Mouse (Mus musculus) MEL (cell line): ENCODE data around the gene Sptbn1. TPM values are rescaled to one million over a fixed set of nuclear protein-coding genes. Genes with fewer than 3 reads are reported as not detected.

Experiments used
- DNase-seq: peaks from one replicate; pipeline ENCODE4 v3.0.0; 2011; ENCODE audit warnings: low read depth, low spot score
- H3K27ac ChIP-seq: 2 replicates; pipeline ENCODE4 v1.5.1; 2012; ENCODE audit warnings: low read depth, mild to moderate bottlenecking, control low read depth, low read length, moderate library complexity; ENCODE audit not compliant: control insufficient read depth
- H3K27me3 ChIP-seq, 2 experiments: fragments of 150-350 bp in 1 of 2; sonication (generic) in 1 of 2; 2 replicates each; pipeline ENCODE4 v1.6.1; 2012; ENCODE audit warnings: low read length in 2 of 2, mild to moderate bottlenecking in 2 of 2, improper control_type of control experiment in 1 of 2, moderate library complexity in 1 of 2; ENCODE audit not compliant: insufficient read depth in 2 of 2, control insufficient read depth in 1 of 2
- H3K36me3 ChIP-seq, 2 experiments: 2 replicates each; pipeline ENCODE4 v1.6.1; 2012 to 2014; ENCODE audit warnings: low read length in 2 of 2, improper control_type of control experiment in 1 of 2, inconsistent platforms in 1 of 2, mild to moderate bottlenecking in 1 of 2; ENCODE audit not compliant: insufficient read depth in 2 of 2, control insufficient read depth in 1 of 2
- H3K4me1 ChIP-seq, 2 experiments: fragments of 150-350 bp in 1 of 2; sonication (generic) in 1 of 2; 2 replicates each; pipeline ENCODE4 v1.6.1; 2012; ENCODE audit warnings: low read length in 2 of 2, improper control_type of control experiment in 1 of 2, mild to moderate bottlenecking in 1 of 2; ENCODE audit not compliant: insufficient read depth in 2 of 2, control insufficient read depth in 1 of 2
- H3K4me3 ChIP-seq, 2 experiments: fragments of 150-350 bp in 1 of 2; sonication (generic) in 1 of 2; 2 replicates each; pipeline ENCODE4 v1.5.1; 2012; ENCODE audit warnings: low read depth in 2 of 2, low read length in 2 of 2, mild to moderate bottlenecking in 2 of 2, moderate library complexity in 2 of 2, control low read depth in 1 of 2, improper control_type of control experiment in 1 of 2; ENCODE audit not compliant: control insufficient read depth in 1 of 2, insufficient read depth in 1 of 2
- H3K79me2 ChIP-seq: 2 replicates; pipeline ENCODE4 v1.6.1; 2012; ENCODE audit warnings: mild to moderate bottlenecking, low read length, moderate library complexity; ENCODE audit not compliant: control insufficient read depth, poor library complexity, insufficient read depth
- H3K9ac ChIP-seq: 2 replicates; pipeline ENCODE4 v1.6.1; 2012; ENCODE audit warnings: low read depth, mild to moderate bottlenecking, control low read depth, low read length, moderate library complexity; ENCODE audit not compliant: control insufficient read depth, poor library complexity, severe bottlenecking
- H3K9me3 ChIP-seq: fragments of 150-350 bp; sonication (generic); replicated peaks from 2 replicates; pipeline ENCODE4 v1.6.1; 2012; ENCODE audit warnings: mild to moderate bottlenecking, low read length, improper control_type of control experiment, moderate library complexity; ENCODE audit not compliant: insufficient read depth
- CHD1 ChIP-seq: IDR thresholded peaks from 2 replicates; pipeline ENCODE4 v1.6.1; 2012; ENCODE audit warnings: low read depth, mild to moderate bottlenecking, inconsistent platforms, low read length, improper control_type of control experiment
- CTCF ChIP-seq, 3 experiments: IDR thresholded peaks in 2 of 3; conservative IDR thresholded peaks in 1 of 3; 2 replicates each; pipeline ENCODE4 v1.5.1; 2011 to 2012; ENCODE audit warnings: low read length in 3 of 3, low read depth in 2 of 3, mild to moderate bottlenecking in 2 of 3, improper control_type of control experiment in 1 of 3, inconsistent platforms in 1 of 3, mixed read lengths in 1 of 3, moderate library complexity in 1 of 3; ENCODE audit not compliant: control insufficient read depth in 1 of 3, insufficient read depth in 1 of 3, poor library complexity in 1 of 3, severe bottlenecking in 1 of 3
- E2F4 ChIP-seq: IDR thresholded peaks from 2 replicates; pipeline ENCODE4 v1.6.1; 2011; ENCODE audit warnings: low read depth, low read length, improper control_type of control experiment, borderline replicate concordance
- EP300 ChIP-seq, 2 experiments: IDR thresholded peaks; 2 replicates each; pipeline ENCODE4 v1.6.1; 2011; ENCODE audit warnings: improper control_type of control experiment in 2 of 2, low read length in 2 of 2, low read depth in 1 of 2, mild to moderate bottlenecking in 1 of 2
- MAX ChIP-seq: IDR thresholded peaks from 2 replicates; pipeline ENCODE4 v1.6.1; 2011; ENCODE audit warnings: low read length, improper control_type of control experiment
- MXI1 ChIP-seq: IDR thresholded peaks from 2 replicates; pipeline ENCODE4 v1.6.1; 2011; ENCODE audit warnings: mild to moderate bottlenecking, low read depth, low read length, improper control_type of control experiment
- RAD21 ChIP-seq: IDR thresholded peaks from 2 replicates; pipeline ENCODE4 v1.6.1; 2011; ENCODE audit warnings: mild to moderate bottlenecking, low read depth, low read length, improper control_type of control experiment
- SMC3 ChIP-seq: IDR thresholded peaks from 2 replicates; pipeline ENCODE4 v1.6.1; 2011; ENCODE audit warnings: low read depth, low read length, improper control_type of control experiment
- TCF12 ChIP-seq: IDR thresholded peaks from 2 replicates; pipeline ENCODE4 v1.6.1; 2014; ENCODE audit warnings: low read depth, mild to moderate bottlenecking, inconsistent platforms, low read length, improper control_type of control experiment, moderate library complexity
- USF1 ChIP-seq: IDR thresholded peaks from 2 replicates; pipeline ENCODE4 v1.6.1; 2014; ENCODE audit warnings: low read depth, mild to moderate bottlenecking, inconsistent platforms, low read length, improper control_type of control experiment, moderate library complexity
- ZC3H11A ChIP-seq: IDR thresholded peaks from 2 replicates; pipeline ENCODE4 v1.6.1; 2012; ENCODE audit warnings: low read depth, mild to moderate bottlenecking, inconsistent platforms, low read length, improper control_type of control experiment
- polyA plus RNA-seq, 2 experiments: library from polyadenylated mRNA; stranded (reverse) in 1 of 2; unstranded in 1 of 2; fragments of >175 nt in 1 of 2; fragments of >200 nt in 1 of 2; gene quantifications; 2 replicates each; pipeline versions ENCODE4 v1.2.1 to v1.2.4; 2012; ENCODE audit warnings: low replicate concordance in 2 of 2, low read depth in 1 of 2; ENCODE audit not compliant: insufficient read length in 2 of 2, insufficient read depth in 1 of 2, missing spikeins in 1 of 2
- total RNA-seq: library from RNA; depleted of rRNA; stranded (reverse); fragments of 300-350 nt; gene quantifications from 2 replicates; pipeline ENCODE4 v1.2.3, GENCODE M21; 2012

Sptbn1 gene
- total and polyA plus RNA-seq, 3 experiments, result 14.6 to 20.2 TPM; not detected in 1

DNA sequence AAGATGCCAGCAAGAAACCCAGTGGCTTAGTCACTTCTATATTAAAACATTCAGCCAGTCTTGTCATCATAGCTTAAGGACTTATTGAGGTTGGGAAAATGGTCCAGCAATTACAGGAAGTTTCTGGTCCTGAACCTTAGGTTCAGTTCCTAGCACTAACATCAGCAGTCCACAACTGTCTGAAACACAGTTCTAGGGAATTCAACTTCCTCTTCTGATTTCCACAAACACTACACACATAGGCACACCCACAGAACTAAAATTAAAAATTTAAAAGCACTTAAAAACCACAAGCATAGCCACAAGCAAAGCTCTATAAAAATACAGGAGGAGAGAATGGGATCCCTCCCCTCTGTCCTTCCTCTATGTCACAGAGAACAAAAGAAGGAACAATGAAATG is 43.4 kb downstream of the Sptbn1 start:
- Histone ChIP-seq H3K4me1 (no peaks in the 10 kb centered on the region), H3K4me3 (no peak overlapping the region)
- no peak for TF ChIP-seq TCF12
- TF ChIP-seq EP300 (IDR thresholded peaks at IDR 0.05; ENCODE audit: low read depth in 1 of 2, low read length in 2 of 2), result 0 out of 4 replicates have a peak, but pooled peaks of 1 of the 2 experiments have one; percentile 6
- TF ChIP-seq SMC3, result 0 out of 2 replicates have a peak, but pooled peaks have one; percentile 13
- TF ChIP-seq, all 39 proteins: peak for 2
- H3K9ac ChIP-seq, result no peak overlapping the region
- H3K9me3 ChIP-seq, result no peaks in the 10 kb centered on the region
- H3K27me3 ChIP-seq, result no peaks in the 10 kb centered on the region
- no peak overlapping the region for H3K27ac ChIP-seq
- H3K36me3 ChIP-seq, result peaks cover 0 to 2% of the 10 kb centered on the region in 2 experiments; a peak in 1 of 4 replicates
- peak; percentile 37 for DNase-seq
- no peaks in the 10 kb centered on the region for H3K79me2 ChIP-seq

DNA sequence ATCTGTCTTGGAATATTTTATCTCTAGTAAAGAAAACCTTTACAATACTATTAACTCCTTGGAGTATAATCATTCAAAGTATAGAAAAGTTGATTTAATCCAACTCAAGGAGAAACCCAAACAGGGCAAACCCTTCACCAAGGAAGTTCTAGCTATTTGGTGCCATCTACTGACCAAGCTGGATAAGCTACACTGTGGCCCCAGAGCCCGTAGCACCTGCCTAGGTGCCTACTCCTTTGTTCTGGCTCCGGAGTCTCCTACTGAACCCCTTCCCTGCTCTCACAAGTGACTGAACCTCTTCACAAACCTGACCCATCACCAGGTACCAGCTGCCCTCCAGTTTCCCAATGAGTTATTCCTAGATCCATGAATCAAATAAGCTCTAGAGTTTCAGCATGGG is 45.3 kb downstream of the Sptbn1 start:
- peak; percentile 66 for DNase-seq
- peak; percentile 94 for TF ChIP-seq RAD21
- TF ChIP-seq ZC3H11A, result peak; percentile 93
- TF ChIP-seq CHD1, result no peak
- peak; percentile 49 to 89 (median 72) for TF ChIP-seq CTCF (IDR thresholded peaks at IDR 0.05 in 2 of 3, conservative IDR thresholded peaks at IDR 0.05 in 1 of 3; ENCODE audit: control insufficient read depth in 1 of 3, insufficient read depth in 1 of 3, low read depth in 2 of 3, low read length in 3 of 3, poor library complexity in 1 of 3, severe bottlenecking in 1 of 3)
- TF ChIP-seq TCF12, result no peak
- TF ChIP-seq MXI1, result no peak
- peak; percentile 91 for TF ChIP-seq SMC3
- H3K79me2 ChIP-seq, result no peaks in the 10 kb centered on the region
- H3K9me3 ChIP-seq, result no peaks in the 10 kb centered on the region
- no peak overlapping the region for H3K4me3 ChIP-seq
- H3K9ac ChIP-seq, result no peak overlapping the region
- peaks cover 0 to 3% of the 10 kb centered on the region in 2 experiments; a peak in 1 of 4 replicates for H3K4me1 ChIP-seq
- peaks cover 0 to 4% of the 10 kb centered on the region in 2 experiments; a peak in 1 of 4 replicates for H3K36me3 ChIP-seq
- no peaks in the 10 kb centered on the region for H3K27me3 ChIP-seq
- no peak overlapping the region for H3K27ac ChIP-seq

- Histone ChIP-seq H3K4me3 (no peak overlapping the region), H3K9me3 (no peaks in the 10 kb centered on the region), H3K9ac (no peak overlapping the region), H3K27ac (no peak overlapping the region), H3K36me3 (peaks cover 0 to 9% of the 10 kb centered on the region in 2 experiments; a peak in 2 of 4 replicates), H3K4me1 (peaks cover 0 to 3% of the 10 kb centered on the region in 2 experiments; a peak in 1 of 4 replicates), H3K27me3 (no peaks in the 10 kb centered on the region), H3K79me2 (no peaks in the 10 kb centered on the region)
- no peak for TF ChIP-seq USF1
- TF ChIP-seq E2F4, result no peak
- no peak for TF ChIP-seq MAX
- DNase-seq, result no peak
These were observed 46.9 kb downstream of the Sptbn1 start for GRCm38 (mm10) chr11:30221043-30221442.
